Mouse (Mus musculus) heart, postnatal 10 days (tissue): ENCODE data around the gene BC051019. TPM values are rescaled to one million over a fixed set of nuclear protein-coding genes. Genes with fewer than 3 reads are reported as not detected.

Experiments used
- DNase-seq, 2 experiments: peaks; one replicate each; pipeline ENCODE4 v3.0.0; 2021
- intact Hi-C: fragments of 180-260 bp; cut with DNase I; formaldehyde crosslinking; loops from one replicate; pipeline ENCODE4 v1.15.1; 2025
- total RNA-seq, 2 experiments: library from RNA; stranded (reverse); gene quantifications; 2 replicates each; pipeline ENCODE4 v1.2.3; 2021

The BC051019 gene
- total RNA-seq, 2 experiments from 2014 or later = not detected

GRCm38 (mm10) chr7:109710069-109710468 is 13.6 kb downstream of the BC051019 start:
- no peak for DNase-seq
- intact Hi-C loops = no loop called here

GRCm38 (mm10) chr7:109708961-109709382 is 14.7 kb downstream of the BC051019 start:
- intact Hi-C loops = loop anchor here (5.0 to 10.0 kb wide), 2 partner anchors 83 to 376 kb away; no protein-coding TSS in a partner anchor
- peak; percentile 68 to 75 for DNase-seq

GRCm38 (mm10) chr7:109707023-109707785 is 16.4 kb downstream of the BC051019 start:
- intact Hi-C loops = loop anchor here (2.0 to 10.0 kb wide), 3 partner anchors 85 to 378 kb away; no protein-coding TSS in a partner anchor
- peak; percentile 70 to 77 for DNase-seq

GRCm38 (mm10) chr7:109704461-109704860 is 19.2 kb downstream of the BC051019 start:
- intact Hi-C loops = loop anchor here (2.0 to 10.0 kb wide), 3 partner anchors 34 to 380 kb away; no protein-coding TSS in a partner anchor
- DNase-seq = no peak

- intact Hi-C loops = loop anchor here (2.0 to 10.0 kb wide), 3 partner anchors 33 to 381 kb away; no protein-coding TSS in a partner anchor
- no peak for DNase-seq
Measured at GRCm38 (mm10) chr7:109704016-109704377, 19.7 kb downstream of the BC051019 start.

- peak; percentile 96 to 98 for DNase-seq
- intact Hi-C loops = loop anchor here (2.0 to 10.0 kb wide), 3 partner anchors 33 to 381 kb away; no protein-coding TSS in a partner anchor
Measured at GRCm38 (mm10) chr7:109703190-109704015, 20.2 kb downstream of the BC051019 start, which contains the start of the genes St5 and Akip1. St5 (minus strand) TSS chr7:109703605. Akip1 (plus strand) TSS chr7:109703690.

GRCm38 (mm10) chr7:109702721-109703120 is 20.9 kb downstream of the BC051019 start:
- intact Hi-C loops = loop anchor here (5.0 to 10.0 kb wide), 2 partner anchors 175 to 382 kb away; no protein-coding TSS in a partner anchor
- DNase-seq = no peak

GRCm38 (mm10) chr7:109700213-109700612 is 23.4 kb downstream of the BC051019 start:
- DNase-seq = no peak

GRCm38 (mm10) chr7:109695339-109695726 is 28.3 kb downstream of the BC051019 start:
- intact Hi-C loops = no loop called here
- DNase-seq = no peak

More at GRCm38 (mm10) chr7:109700213-109700612, 23.4 kb downstream of the BC051019 start:
- intact Hi-C loops = loop anchor here (5.0 to 10.0 kb wide), 2 partner anchors 173 to 385 kb away; no protein-coding TSS in a partner anchor

GRCm38 (mm10) chr7:109694576-109695338 is 28.9 kb downstream of the BC051019 start:
- DNase-seq = no peak
- intact Hi-C loops = no loop called here

- intact Hi-C loops = no loop called here
- peak; percentile 32 to 37 for DNase-seq
Measured at GRCm38 (mm10) chr7:109690961-109691360, 32.7 kb downstream of the BC051019 start.

GRCm38 (mm10) chr7:109690101-109690500 is 33.5 kb downstream of the BC051019 start:
- intact Hi-C loops = no loop called here
- no peak for DNase-seq

GRCm38 (mm10) chr7:109686585-109687128 is 37.0 kb downstream of the BC051019 start:
- DNase-seq = no peak
- intact Hi-C loops = no loop called here

GRCm38 (mm10) chr7:109680879-109681278 is 42.8 kb downstream of the BC051019 start:
- DNase-seq = no peak
- intact Hi-C loops = no loop called here

GRCm38 (mm10) chr7:109680284-109680683 is 43.4 kb downstream of the BC051019 start:
- intact Hi-C loops = no loop called here
- no peak for DNase-seq

GRCm38 (mm10) chr7:109674944-109675628 is 48.6 kb downstream of the BC051019 start:
- no peak for DNase-seq
- intact Hi-C loops = loop anchor here (5.0 kb wide), 1 partner anchor 58 kb away; no protein-coding TSS in a partner anchor

GRCm38 (mm10) chr7:109671581-109672471 is 51.8 kb downstream of the BC051019 start:
- intact Hi-C loops = loop anchor here (2.0 to 5.0 kb wide), 2 partner anchors 33 to 55 kb away; no protein-coding TSS in a partner anchor
- peak; percentile 88 to 89 for DNase-seq
